Mouse (Mus musculus) lung, postnatal 25 days (tissue): ENCODE data around the gene Cpt1a.

Experiments
- DNase-seq: peaks from one replicate; pipeline ENCODE4 v3.0.0; 2022; ENCODE audit warnings: low spot score

Cpt1a gene

GRCm38 (mm10) chr19:3373380-3373779, 51.2 kb downstream of the Cpt1a start:
- no peak for DNase-seq

DNA sequence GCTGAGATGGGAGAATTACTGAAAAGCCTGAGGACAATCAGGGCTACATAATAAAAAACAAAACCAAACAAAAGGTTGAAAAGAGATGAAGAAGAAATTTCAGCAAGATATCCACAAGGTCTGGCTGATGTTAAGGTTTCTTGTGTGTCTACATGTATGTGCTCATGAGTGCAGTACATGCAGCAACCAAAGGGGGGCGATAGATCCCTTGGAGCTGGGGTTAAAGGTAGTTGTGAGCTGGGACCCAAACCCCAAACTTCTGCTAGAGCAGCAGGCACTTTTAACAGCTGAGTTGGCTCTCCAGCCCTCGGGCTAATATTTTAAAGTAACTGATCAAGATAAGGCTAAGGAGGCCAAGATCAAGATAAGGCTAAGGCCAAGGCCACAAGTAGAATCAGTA, 51.9 kb downstream of the Cpt1a start:
- DNase-seq: no peak

- DNase-seq: peak; percentile 83
Observed at GRCm38 (mm10) chr19:3375945-3376495, 53.9 kb downstream of the Cpt1a start.

DNA sequence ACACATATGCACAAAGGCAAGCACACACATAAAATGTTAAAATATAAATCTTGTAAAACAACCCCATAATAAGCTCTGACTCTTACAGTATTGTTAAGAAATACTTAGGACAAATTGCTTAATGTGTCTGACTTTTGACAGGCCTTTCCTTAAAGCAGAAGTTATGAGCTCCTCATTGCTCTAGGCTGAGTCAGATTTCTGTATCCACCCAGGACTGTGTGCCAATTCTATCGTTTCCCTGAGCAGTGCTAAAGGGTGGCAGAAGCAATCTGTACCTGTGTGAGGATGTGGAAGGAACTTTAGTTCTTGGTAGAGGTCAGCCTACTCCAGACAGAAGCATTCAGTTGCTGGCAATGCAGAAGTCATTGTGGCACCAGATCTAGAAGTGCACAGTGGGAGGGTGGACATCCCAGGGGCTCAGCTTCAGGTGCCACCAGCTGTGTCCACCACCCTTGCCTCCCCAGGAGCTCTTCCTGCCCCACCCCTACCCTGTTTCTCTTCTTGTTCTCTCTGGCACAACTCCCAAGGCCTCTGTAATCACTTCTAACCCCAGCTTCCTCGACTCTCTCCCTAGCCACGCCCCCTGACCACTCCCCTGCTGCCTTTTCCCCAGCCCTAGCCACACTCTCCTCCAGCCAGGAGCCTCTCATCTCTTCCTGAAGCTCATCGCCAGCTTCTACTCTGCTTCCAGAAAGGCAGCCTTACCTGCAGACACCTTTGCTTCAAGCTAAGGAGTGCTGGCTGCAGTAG, 55.0 kb downstream of the Cpt1a start:
- peak; percentile 66 for DNase-seq

DNA sequence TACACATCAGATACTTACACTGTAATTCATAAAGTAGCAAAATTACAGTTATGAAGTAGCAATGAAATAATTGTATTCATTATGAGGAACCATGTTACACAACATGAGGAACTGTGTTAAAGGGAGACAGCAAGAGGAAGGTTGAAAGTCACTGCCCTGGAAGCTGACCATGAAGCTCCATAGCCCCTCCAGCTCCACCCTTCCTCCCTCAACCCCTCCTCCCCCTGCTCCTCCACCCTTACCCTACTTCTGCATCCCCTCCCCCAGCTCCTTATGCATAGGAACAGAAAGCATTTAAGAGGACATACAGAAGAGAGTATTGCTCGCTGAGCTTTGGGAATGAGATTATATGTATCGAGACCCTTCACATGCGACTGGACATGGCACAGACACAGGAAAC, 56.5 kb downstream of the Cpt1a start:
- DNase-seq: peak; percentile 21

GRCm38 (mm10) chr19:3388061-3388460, 65.9 kb downstream of the Cpt1a start:
- DNase-seq: no peak

DNA sequence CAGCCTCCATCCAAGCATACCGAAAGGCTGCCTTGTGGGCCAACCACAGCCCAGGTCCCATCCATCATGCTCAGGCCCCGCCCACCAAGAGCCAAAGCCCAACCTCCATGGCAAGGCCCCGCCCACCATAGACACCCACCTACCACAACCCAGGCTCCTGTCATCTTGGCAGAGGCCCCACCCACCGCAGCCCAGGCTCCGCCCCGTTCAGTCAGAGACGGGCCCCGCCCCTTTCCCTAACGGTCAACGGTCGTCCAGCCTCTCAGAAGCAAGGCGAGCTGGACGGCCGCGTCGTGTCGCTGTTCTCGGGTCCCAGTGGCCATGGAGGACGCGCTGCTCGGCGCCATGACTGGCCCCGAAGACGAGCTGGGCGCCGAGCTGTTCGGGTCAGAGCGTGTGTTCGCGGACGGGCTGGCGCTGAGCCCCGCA, 66.5 kb downstream of the Cpt1a start, which contains the start of gene Tesmin:
TSS of gene Tesmin (plus strand) at position 229 of the 429 bp plus-strand sequence.
- DNase-seq: peak; percentile 85

DNA sequence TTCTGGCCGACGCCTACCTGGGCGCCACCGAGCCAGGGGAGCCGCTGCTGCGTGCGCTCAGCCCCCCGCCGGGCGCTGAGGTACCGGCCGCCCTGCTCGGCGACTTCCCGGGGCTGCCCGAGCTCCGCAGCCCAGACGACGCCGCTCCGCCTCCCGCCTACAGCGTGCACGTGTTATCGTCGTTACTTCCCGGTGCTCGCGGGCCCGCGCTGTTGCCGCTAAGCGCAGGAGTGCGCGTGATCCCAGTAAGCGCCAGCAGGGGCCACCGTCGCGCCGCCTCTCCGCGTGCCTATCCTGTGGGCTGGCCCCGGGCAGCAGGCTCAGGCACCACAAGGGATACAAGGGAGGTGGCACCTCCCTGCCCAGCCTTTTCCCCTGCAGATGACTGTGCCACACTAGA, 67.0 kb downstream of the Cpt1a start:
- peak; percentile 92 for DNase-seq

GRCm38 (mm10) chr19:3392384-3392783, 70.2 kb downstream of the Cpt1a start:
- no peak for DNase-seq

DNA sequence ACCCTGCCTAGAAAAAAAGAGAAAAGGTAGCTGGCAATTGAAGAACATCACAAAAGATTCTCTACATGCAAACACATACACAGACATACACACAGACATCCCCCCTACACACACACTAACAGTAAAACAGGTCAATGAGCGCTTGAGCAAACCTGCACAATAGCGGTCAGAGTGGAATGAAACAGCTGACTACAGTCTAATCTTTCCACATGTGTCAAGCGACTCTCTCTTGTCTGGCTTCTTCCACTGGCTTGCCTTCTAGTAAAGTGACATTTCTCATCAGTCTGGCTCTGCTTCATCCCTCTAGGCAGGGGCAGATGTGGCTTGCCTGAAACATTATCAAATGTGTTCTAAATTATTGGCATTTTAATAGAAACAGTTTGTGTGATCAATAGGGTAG, 72.1 kb downstream of the Cpt1a start:
- DNase-seq: no peak

DNA sequence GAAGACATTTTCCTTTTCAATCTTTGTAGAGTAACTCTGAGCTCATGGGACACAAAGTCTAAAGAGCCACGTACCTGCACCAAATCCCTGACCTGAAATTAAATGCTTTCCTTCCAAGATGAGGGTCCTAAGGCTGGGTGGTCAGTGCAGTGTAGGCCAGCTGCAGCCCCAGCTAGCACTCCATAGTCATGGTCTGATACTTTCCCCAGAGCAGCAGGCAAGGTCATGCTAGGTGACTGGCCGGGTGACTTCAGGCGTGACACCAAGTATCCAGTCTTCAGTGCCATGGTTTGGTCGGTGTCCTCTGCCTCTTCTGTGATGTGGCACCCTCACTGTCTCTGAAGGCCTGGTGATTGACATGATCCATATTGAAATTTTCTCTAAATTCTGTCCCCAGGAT, 77.9 kb downstream of the Cpt1a start:
- no peak for DNase-seq

- no peak for DNase-seq
Observed at GRCm38 (mm10) chr19:3401504-3401903, 79.4 kb downstream of the Cpt1a start.

GRCm38 (mm10) chr19:3401943-3402342, 79.8 kb downstream of the Cpt1a start:
- DNase-seq: no peak

- DNase-seq: no peak
Observed at GRCm38 (mm10) chr19:3402390-3402789, 80.3 kb downstream of the Cpt1a start.

DNA sequence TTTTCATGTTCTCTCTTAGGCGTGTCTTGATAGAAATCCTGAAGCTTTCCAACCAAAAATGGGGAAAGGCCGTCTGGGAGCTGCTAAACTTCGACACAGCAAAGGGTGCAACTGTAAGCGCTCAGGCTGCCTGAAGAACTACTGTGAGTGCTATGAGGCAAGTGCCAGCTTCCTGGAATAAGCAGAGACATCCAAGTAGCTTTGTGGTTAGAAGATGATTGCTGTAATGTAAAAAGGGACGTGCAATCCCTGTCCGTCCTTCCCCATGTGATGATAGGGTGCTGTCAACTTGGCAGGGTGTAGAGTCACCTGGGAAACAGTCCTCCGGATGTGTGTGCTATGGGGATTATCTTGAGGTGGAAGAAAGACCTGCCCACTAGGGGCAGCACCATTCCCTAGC, 81.9 kb downstream of the Cpt1a start:
- no peak for DNase-seq

DNA sequence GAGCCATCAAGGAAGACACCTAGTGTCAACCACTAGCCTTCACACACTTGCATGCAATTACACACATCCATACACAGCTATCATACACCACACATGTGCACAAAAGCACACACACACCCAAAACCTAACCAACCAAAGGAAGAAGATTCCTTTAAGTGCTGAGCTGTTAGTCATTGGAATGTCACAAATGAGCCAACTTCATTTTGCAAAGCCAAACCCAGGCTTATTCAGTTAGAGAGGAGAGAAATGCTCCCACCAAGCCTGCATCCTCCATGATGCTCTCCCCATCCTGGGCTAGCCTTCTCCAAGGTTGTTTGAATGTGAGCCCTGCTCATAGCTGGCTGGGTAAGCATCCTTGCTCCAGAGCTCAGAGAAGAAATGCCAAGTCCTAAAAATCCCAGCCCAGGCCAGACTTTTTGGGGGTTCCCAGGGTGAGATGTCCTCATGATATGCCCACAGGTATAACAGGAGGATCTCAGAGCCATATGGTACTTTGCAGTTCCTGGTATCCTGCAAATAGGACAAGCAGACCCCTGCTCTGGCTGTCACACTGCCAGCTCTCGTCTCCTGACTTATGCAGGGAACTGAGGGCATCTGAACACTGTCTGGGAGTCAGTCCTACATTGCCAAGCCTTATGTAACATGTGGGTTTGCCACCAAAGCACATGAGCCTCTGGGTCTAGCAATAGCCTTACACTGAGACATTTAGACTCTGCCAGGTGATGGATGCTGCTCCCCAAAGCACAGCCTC, 83.6 kb downstream of the Cpt1a start:
- no peak for DNase-seq

DNA sequence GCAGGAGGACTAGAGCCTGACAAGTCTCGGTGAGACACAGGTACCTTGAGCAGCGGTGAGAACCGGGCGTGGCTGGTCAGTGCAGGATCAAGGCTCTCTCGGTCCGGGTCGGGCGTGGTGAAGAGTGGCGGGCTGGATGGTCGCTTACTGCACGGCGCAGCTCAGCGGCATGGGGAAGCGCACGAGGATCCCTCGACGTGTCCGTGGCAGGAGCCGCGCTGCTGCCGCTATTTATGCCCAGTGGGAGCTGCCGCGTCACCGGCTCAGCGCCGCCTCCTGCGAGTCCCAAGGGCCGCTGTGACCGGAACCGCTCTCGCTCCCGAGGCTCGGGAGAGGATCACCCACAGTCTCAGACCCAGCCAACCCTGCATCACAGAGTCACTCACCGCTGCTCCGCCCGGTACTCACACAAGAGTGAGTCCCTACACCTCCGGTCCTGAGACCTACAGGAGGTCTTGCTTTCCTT, 92.2 kb downstream of the Cpt1a start, which contains the start of gene Gal:
TSS of gene Gal (minus strand) at position 277 of the 466 bp plus-strand sequence.
- DNase-seq: no peak

DNA sequence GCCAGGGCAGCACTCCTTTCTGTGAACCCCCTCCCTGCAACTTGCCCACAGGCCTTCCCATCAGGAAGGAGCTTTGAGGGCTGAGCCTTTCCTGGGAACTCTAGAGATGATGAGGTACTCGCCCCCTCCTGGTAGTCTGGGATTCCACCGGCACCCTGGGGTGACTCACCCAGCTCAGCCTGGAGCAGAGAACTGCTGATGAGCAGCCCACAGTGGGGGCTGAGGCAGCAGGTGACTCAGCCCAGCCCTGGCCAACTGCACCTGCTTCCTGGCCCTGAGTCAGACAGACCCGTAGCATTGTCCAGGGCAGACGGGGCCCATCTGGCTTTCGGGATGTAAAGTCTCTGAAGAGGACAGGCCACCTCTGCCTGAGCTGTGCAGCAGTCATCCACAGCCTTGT, 97.1 kb downstream of the Cpt1a start:
- DNase-seq: no peak

GRCm38 (mm10) chr19:3422488-3422887, 100.4 kb downstream of the Cpt1a start:
- DNase-seq: no peak

GRCm38 (mm10) chr19:3422981-3423380, 100.8 kb downstream of the Cpt1a start:
- DNase-seq: peak; percentile 42

- no peak for DNase-seq
Observed at GRCm38 (mm10) chr19:3424214-3424613, 102.1 kb downstream of the Cpt1a start.

- DNase-seq: no peak
Observed at GRCm38 (mm10) chr19:3428057-3428830, 106.1 kb downstream of the Cpt1a start.
